Mouse (Mus musculus): ENCODE measurements around the gene Fstl5. TPM values are rescaled to one million over a fixed set of nuclear protein-coding genes. Genes with fewer than 3 reads are reported as not detected.

The Fstl5 gene
- polyA plus RNA-seq, 1 experiment from 2014 or later, result not detected

DNA sequence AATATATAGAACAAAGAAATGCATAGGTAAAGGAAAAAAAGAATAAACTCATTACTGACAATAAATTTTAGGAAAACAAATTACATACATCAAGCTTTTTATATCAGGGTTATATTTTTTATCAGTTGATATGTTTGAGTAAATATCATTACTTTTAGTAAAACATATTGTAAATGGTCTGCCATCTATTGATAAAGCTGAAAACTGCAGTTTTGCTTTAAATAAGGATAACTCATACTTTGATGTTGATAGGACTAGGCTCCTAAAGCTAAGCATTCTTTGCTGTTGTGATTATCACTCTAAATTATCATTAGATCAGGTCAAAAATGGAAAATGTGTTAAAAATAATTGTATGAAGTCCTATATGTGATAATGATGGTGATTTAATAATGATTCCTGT is 493.3 kb downstream of the Fstl5 start:
- Histone ChIP-seq H3K36me3 (replicated peaks) (no peaks in the 10 kb centered on the region), H3K9ac (no peak overlapping the region), H3K4me2 (no peak overlapping the region), H3K27ac (replicated peaks) (no peak overlapping the region), H3K27me3 (no peaks in the 10 kb centered on the region), H3K9me3 (replicated peaks) (no peaks in the 10 kb centered on the region), H3K4me3 (replicated peaks) (no peak overlapping the region), H3K4me1 (replicated peaks) (no peaks in the 10 kb centered on the region)
- no peak for ATAC-seq (ENCODE audit: insufficient read depth)

GRCm38 (mm10) chr3:76572478-76572877 is 498.4 kb downstream of the Fstl5 start:
- Histone ChIP-seq H3K4me3 (replicated peaks) (no peak overlapping the region), H3K4me1 (replicated peaks) (no peaks in the 10 kb centered on the region), H3K27ac (replicated peaks) (no peak overlapping the region), H3K9me3 (replicated peaks) (no peaks in the 10 kb centered on the region), H3K36me3 (replicated peaks) (no peaks in the 10 kb centered on the region), H3K4me2 (no peak overlapping the region), H3K9ac (no peak overlapping the region), H3K27me3 (no peaks in the 10 kb centered on the region)
- no peak for ATAC-seq (ENCODE audit: insufficient read depth)
- WGBS (ENCODE audit: insufficient replicate concordance), result 42% methylated on average over 3 of the region's 3 CpGs

- Histone ChIP-seq H3K36me3 (replicated peaks) (no peaks in the 10 kb centered on the region), H3K4me2 (no peak overlapping the region), H3K4me3 (replicated peaks) (no peak overlapping the region), H3K9me3 (replicated peaks) (no peaks in the 10 kb centered on the region), H3K27me3 (no peaks in the 10 kb centered on the region), H3K9ac (no peak overlapping the region), H3K4me1 (replicated peaks) (no peaks in the 10 kb centered on the region), H3K27ac (replicated peaks) (no peak overlapping the region)
- ATAC-seq (ENCODE audit: insufficient read depth), result no peak
- WGBS (ENCODE audit: insufficient replicate concordance), result 62% methylated on average over 3 of the region's 3 CpGs
Observed at GRCm38 (mm10) chr3:76572920-76573541, 499.0 kb downstream of the Fstl5 start.

DNA sequence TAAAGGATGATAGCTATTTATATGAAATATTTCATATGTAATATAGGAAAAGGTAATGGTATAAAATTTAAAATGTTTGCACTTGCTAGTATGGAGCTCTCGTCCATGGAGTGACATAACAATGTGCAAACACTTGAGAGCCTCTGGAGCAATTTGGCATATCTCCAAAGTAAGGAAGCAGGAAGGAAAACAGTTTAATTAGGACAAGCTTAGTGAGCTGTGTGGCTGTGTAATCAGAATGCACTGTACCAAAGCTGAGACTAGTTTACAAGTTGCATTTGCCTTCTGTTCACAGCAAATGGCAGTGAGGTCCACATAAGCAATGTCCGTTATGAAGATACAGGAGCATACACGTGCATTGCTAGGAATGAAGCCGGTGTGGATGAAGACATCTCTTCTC is 519.1 kb downstream of the Fstl5 start:
- no peak overlapping the region for H3K9ac ChIP-seq
- H3K36me3 ChIP-seq (replicated peaks), result no peaks in the 10 kb centered on the region
- H3K4me1 ChIP-seq (replicated peaks), result no peaks in the 10 kb centered on the region
- no peak overlapping the region for H3K27ac ChIP-seq (replicated peaks)
- H3K27me3 ChIP-seq, result no peaks in the 10 kb centered on the region
- ATAC-seq (ENCODE audit: insufficient read depth), result no peak
- no peak overlapping the region for H3K4me3 ChIP-seq (replicated peaks)
- H3K9me3 ChIP-seq (replicated peaks), result no peaks in the 10 kb centered on the region
- WGBS (ENCODE audit: insufficient replicate concordance), result 51% methylated on average over 4 of the region's 4 CpGs
- no peak overlapping the region for H3K4me2 ChIP-seq

GRCm38 (mm10) chr3:76620044-76620443 is 546.0 kb downstream of the Fstl5 start:
- Histone ChIP-seq H3K27me3 (no peaks in the 10 kb centered on the region), H3K4me2 (no peak overlapping the region), H3K4me1 (replicated peaks) (no peaks in the 10 kb centered on the region), H3K9me3 (replicated peaks) (no peaks in the 10 kb centered on the region), H3K9ac (no peak overlapping the region), H3K36me3 (replicated peaks) (no peaks in the 10 kb centered on the region), H3K4me3 (replicated peaks) (no peak overlapping the region), H3K27ac (replicated peaks) (no peak overlapping the region)
- ATAC-seq (ENCODE audit: insufficient read depth), result no peak
- 65% methylated on average over 1 of the region's 1 CpGs for WGBS (ENCODE audit: insufficient replicate concordance)

- Histone ChIP-seq H3K36me3 (replicated peaks) (no peaks in the 10 kb centered on the region), H3K9me3 (replicated peaks) (no peaks in the 10 kb centered on the region), H3K27me3 (no peaks in the 10 kb centered on the region), H3K27ac (replicated peaks) (no peak overlapping the region), H3K4me1 (replicated peaks) (no peaks in the 10 kb centered on the region), H3K4me2 (no peak overlapping the region), H3K9ac (no peak overlapping the region), H3K4me3 (replicated peaks) (no peak overlapping the region)
- no peak for ATAC-seq (ENCODE audit: insufficient read depth)
- 44% methylated on average over 1 of the region's 1 CpGs for WGBS (ENCODE audit: insufficient replicate concordance)
Observed at GRCm38 (mm10) chr3:76654243-76654642, 580.2 kb downstream of the Fstl5 start.

DNA sequence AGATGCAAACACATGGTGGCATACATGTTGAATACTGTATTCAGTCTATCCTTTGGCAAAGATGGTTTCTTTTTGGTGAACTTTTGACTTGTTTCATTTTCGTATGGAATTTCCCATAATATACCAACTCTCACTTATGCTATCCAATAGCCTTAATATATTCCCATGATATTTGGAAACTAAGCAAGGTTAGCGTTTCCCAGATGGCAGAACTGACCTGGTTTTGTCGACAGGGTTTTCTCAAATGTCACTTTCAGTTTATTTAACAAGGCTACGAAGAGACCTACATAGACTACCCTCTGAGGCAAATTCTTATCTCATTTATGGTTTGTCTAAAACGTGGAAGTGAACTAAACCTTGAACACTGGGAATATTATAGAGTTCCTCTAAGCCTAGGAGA is 596.8 kb downstream of the Fstl5 start:
- Histone ChIP-seq H3K4me1 (replicated peaks) (no peaks in the 10 kb centered on the region), H3K4me2 (no peak overlapping the region), H3K4me3 (replicated peaks) (no peak overlapping the region), H3K27me3 (no peaks in the 10 kb centered on the region), H3K27ac (replicated peaks) (no peak overlapping the region), H3K36me3 (replicated peaks) (no peaks in the 10 kb centered on the region), H3K9me3 (replicated peaks) (no peaks in the 10 kb centered on the region), H3K9ac (no peak overlapping the region)
- 47% methylated on average over 5 of the region's 5 CpGs for WGBS (ENCODE audit: insufficient replicate concordance)
- ATAC-seq (ENCODE audit: insufficient read depth), result no peak

- 61% methylated on average over 3 of the region's 3 CpGs for WGBS (ENCODE audit: insufficient replicate concordance)
- H3K9ac ChIP-seq, result no peak overlapping the region
- no peaks in the 10 kb centered on the region for H3K9me3 ChIP-seq (replicated peaks)
- no peak overlapping the region for H3K27ac ChIP-seq (replicated peaks)
- no peaks in the 10 kb centered on the region for H3K36me3 ChIP-seq (replicated peaks)
- no peak overlapping the region for H3K4me2 ChIP-seq
- no peak for ATAC-seq (ENCODE audit: insufficient read depth)
- H3K27me3 ChIP-seq, result no peaks in the 10 kb centered on the region
- H3K4me1 ChIP-seq (replicated peaks), result no peaks in the 10 kb centered on the region
- no peak overlapping the region for H3K4me3 ChIP-seq (replicated peaks)
Observed at GRCm38 (mm10) chr3:76676006-76676405, 601.9 kb downstream of the Fstl5 start.

- Histone ChIP-seq H3K27me3 (no peaks in the 10 kb centered on the region), H3K4me2 (no peak overlapping the region), H3K9me3 (replicated peaks) (no peaks in the 10 kb centered on the region), H3K4me3 (replicated peaks) (no peak overlapping the region), H3K27ac (replicated peaks) (no peak overlapping the region), H3K36me3 (replicated peaks) (no peaks in the 10 kb centered on the region), H3K9ac (no peak overlapping the region), H3K4me1 (replicated peaks) (no peaks in the 10 kb centered on the region)
- no peak for ATAC-seq (ENCODE audit: insufficient read depth)
- WGBS (ENCODE audit: insufficient replicate concordance), result 59% methylated on average over 5 of the region's 5 CpGs
Observed at GRCm38 (mm10) chr3:76679853-76680545, 605.9 kb downstream of the Fstl5 start.

GRCm38 (mm10) chr3:76680546-76680883 is 606.4 kb downstream of the Fstl5 start:
- no peak for ATAC-seq (ENCODE audit: insufficient read depth)
- Histone ChIP-seq H3K36me3 (replicated peaks) (no peaks in the 10 kb centered on the region), H3K27ac (replicated peaks) (no peak overlapping the region), H3K4me3 (replicated peaks) (no peak overlapping the region), H3K4me2 (no peak overlapping the region), H3K27me3 (no peaks in the 10 kb centered on the region), H3K9ac (no peak overlapping the region), H3K9me3 (replicated peaks) (no peaks in the 10 kb centered on the region), H3K4me1 (replicated peaks) (no peaks in the 10 kb centered on the region)
- WGBS (ENCODE audit: insufficient replicate concordance), result 52% methylated on average over 2 of the region's 2 CpGs

DNA sequence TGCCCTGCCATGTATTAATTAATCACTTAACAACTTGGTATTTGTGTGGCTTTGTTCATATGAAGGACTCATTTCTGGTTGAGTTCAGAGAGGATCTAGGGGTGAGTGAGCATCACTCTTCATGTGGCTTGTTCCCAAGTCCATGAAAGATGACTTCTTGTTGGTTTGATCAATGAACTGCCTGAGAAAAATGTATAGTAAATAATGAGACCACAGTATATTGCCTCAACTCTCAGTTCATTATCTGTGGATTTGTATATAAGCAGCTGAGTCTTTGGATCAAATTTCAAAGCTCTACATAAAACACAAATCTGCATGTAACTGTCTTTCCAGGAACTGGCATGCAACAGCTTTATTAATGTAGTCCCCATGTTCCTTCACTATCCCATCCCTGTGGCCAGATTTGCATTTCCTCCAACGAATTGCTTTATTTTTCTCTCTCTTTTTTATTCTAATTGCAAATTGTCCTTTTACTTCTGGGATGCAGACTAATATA is 623.1 kb downstream of the Fstl5 start:
- Histone ChIP-seq H3K4me3 (replicated peaks) (no peak overlapping the region), H3K4me1 (replicated peaks) (no peaks in the 10 kb centered on the region), H3K36me3 (replicated peaks) (no peaks in the 10 kb centered on the region), H3K9me3 (replicated peaks) (no peaks in the 10 kb centered on the region), H3K4me2 (no peak overlapping the region), H3K27ac (replicated peaks) (no peak overlapping the region), H3K27me3 (no peaks in the 10 kb centered on the region), H3K9ac (no peak overlapping the region)
- 8% methylated on average over 1 of the region's 1 CpGs for WGBS (ENCODE audit: insufficient replicate concordance)
- no peak for ATAC-seq (ENCODE audit: insufficient read depth)

- H3K27me3 ChIP-seq, result no peaks in the 10 kb centered on the region
- ATAC-seq (ENCODE audit: insufficient read depth), result no peak
- 59% methylated on average over 2 of the region's 2 CpGs for WGBS (ENCODE audit: insufficient replicate concordance)
- no peak overlapping the region for H3K9ac ChIP-seq
- no peak overlapping the region for H3K4me3 ChIP-seq (replicated peaks)
- H3K9me3 ChIP-seq (replicated peaks), result no peaks in the 10 kb centered on the region
- no peak overlapping the region for H3K4me2 ChIP-seq
- H3K36me3 ChIP-seq (replicated peaks), result no peaks in the 10 kb centered on the region
- H3K4me1 ChIP-seq (replicated peaks), result no peaks in the 10 kb centered on the region
- H3K27ac ChIP-seq (replicated peaks), result no peak overlapping the region
Observed at GRCm38 (mm10) chr3:76739221-76739620, 665.2 kb downstream of the Fstl5 start.

Measured in liver, embryonic 15.5 days (tissue).